In genomic region chr2:119872371-119873104, GRCm38 (mm10) we compare ENCODE assay signal across 8 mouse cellular contexts. TPM values are rescaled to one million over a fixed set of nuclear protein-coding genes. Genes with fewer than 3 reads are reported as not detected.
DNase-seq lines count a peak whose midpoint lies in the region; ATAC-seq and TF ChIP-seq lines count a peak whose summit lies in the region.

No protein-coding gene starts in this region.

- H3K4me1 ChIP-seq in E14TG2a.4 (replicated peaks; ENCODE audit: low read depth, low read length), result peaks cover 29% of the 10 kb centered on the region
- H3K4me1 ChIP-seq in forebrain, embryonic 14.5 days (ENCODE audit: control insufficient read depth, insufficient read depth, low read length), result peaks cover 4% of the 10 kb centered on the region; the same call in 1 of the 2 replicates
- peaks cover 13% of the 10 kb centered on the region for H3K4me1 ChIP-seq in liver, postnatal 0 days (ENCODE audit: insufficient read depth)
- no peaks in the 10 kb centered on the region for H3K4me1 ChIP-seq in neural tube, embryonic 14.5 days (ENCODE audit: control insufficient read depth, insufficient read depth, low read length)

- peaks cover 9% of the 10 kb centered on the region; the same call in 1 of the 2 replicates for H3K36me3 ChIP-seq in E14TG2a.4 (ENCODE audit: insufficient read depth, low read length)
- H3K36me3 ChIP-seq in forebrain, embryonic 14.5 days (ENCODE audit: control insufficient read depth, insufficient read depth, low read length), result no peaks in the 10 kb centered on the region
- no peaks in the 10 kb centered on the region for H3K36me3 ChIP-seq in liver, postnatal 0 days (replicated peaks; ENCODE audit: insufficient read depth, low read length)
- H3K36me3 ChIP-seq in neural tube, embryonic 14.5 days (ENCODE audit: control insufficient read depth, insufficient read depth, low read length), result no peaks in the 10 kb centered on the region

- no peak for TF ChIP-seq CTCF in E14TG2a.4 (conservative IDR thresholded peaks at IDR 0.05; ENCODE audit: low read length)
- TF ChIP-seq CTCF in liver, postnatal 0 days (IDR thresholded peaks at IDR 0.05; ENCODE audit: low read depth), result no peak

- peak overlapping the region; percentile 67 for H3K9ac ChIP-seq in forebrain, embryonic 14.5 days (ENCODE audit: low read length)
- H3K9ac ChIP-seq in liver, postnatal 0 days (replicated peaks), result peak overlapping the region; percentile 49
- peak overlapping the region; percentile 60 for H3K9ac ChIP-seq in neural tube, embryonic 14.5 days (replicated peaks; ENCODE audit: low read depth, low read length)

- no peaks in the 10 kb centered on the region for H3K9me3 ChIP-seq in E14TG2a.4 (ENCODE audit: low read length)
- H3K9me3 ChIP-seq in forebrain, embryonic 14.5 days (replicated peaks; ENCODE audit: control insufficient read depth, low read length), result no peaks in the 10 kb centered on the region
- no peaks in the 10 kb centered on the region for H3K9me3 ChIP-seq in liver, postnatal 0 days (ENCODE audit: low read length)
- H3K9me3 ChIP-seq in neural tube, embryonic 14.5 days (ENCODE audit: control insufficient read depth, low read length), result no peaks in the 10 kb centered on the region

- H3K27ac ChIP-seq in forebrain, embryonic 14.5 days (ENCODE audit: low read depth, low read length), result peak overlapping the region; percentile 77
- no peak overlapping the region for H3K27ac ChIP-seq in liver, postnatal 0 days (ENCODE audit: low read depth)
- H3K27ac ChIP-seq in neural tube, embryonic 14.5 days (ENCODE audit: low read depth, low read length), result peak overlapping the region; percentile 90

- intact Hi-C loops in heart, postnatal 10 days (cut with DNase I), result loop anchor here (1.0 to 5.0 kb wide), 3 partner anchors 24 to 74 kb away; no protein-coding TSS in a partner anchor

- ATAC-seq in forebrain, embryonic 14.5 days, result peak; percentile 91
- peak; percentile 77 for ATAC-seq in liver, postnatal 0 days
- ATAC-seq in neural tube, embryonic 14.5 days (ENCODE audit: low read depth), result peak; percentile 92

- TF ChIP-seq EP300 in liver, postnatal 0 days (IDR thresholded peaks at IDR 0.05; ENCODE audit: low read depth), result no peak

- H3K27me3 ChIP-seq in E14TG2a.4 (ENCODE audit: insufficient read depth, low read length), result peaks cover 4% of the 10 kb centered on the region; the same call in 1 of the 2 replicates
- no peaks in the 10 kb centered on the region for H3K27me3 ChIP-seq in forebrain, embryonic 14.5 days (replicated peaks; ENCODE audit: control insufficient read depth, insufficient read depth, low read length)
- no peaks in the 10 kb centered on the region for H3K27me3 ChIP-seq in liver, postnatal 0 days (ENCODE audit: insufficient read depth, low read length)
- no peaks in the 10 kb centered on the region for H3K27me3 ChIP-seq in neural tube, embryonic 14.5 days (ENCODE audit: control insufficient read depth, insufficient read depth, low read length)

- peak; percentile 81 for DNase-seq in cerebellum, adult 11 months
- peak; percentile 80 for DNase-seq in forebrain, embryonic 14.5 days (ENCODE audit: low spot score)
- peak; percentile 80 to 83 for DNase-seq in heart, postnatal 10 days
- DNase-seq in kidney, postnatal 4 days, result peak; percentile 74 to 83
- peak; percentile 60 for DNase-seq in liver, postnatal 0 days
- peak; percentile 53 for DNase-seq in telencephalon, adult 2 months (ENCODE audit: low read depth, low spot score)

- H3K4me3 ChIP-seq in E14TG2a.4 (replicated peaks; ENCODE audit: low read length), result peak overlapping the region; percentile 78
- peak overlapping the region; percentile 51 for H3K4me3 ChIP-seq in forebrain, embryonic 14.5 days (ENCODE audit: low read depth, low read length)
- H3K4me3 ChIP-seq in liver, postnatal 0 days (ENCODE audit: low read depth, low read length), result peak overlapping the region; percentile 53
- peak overlapping the region; percentile 56 for H3K4me3 ChIP-seq in neural tube, embryonic 14.5 days (ENCODE audit: low read depth, low read length)

- WGBS in forebrain, embryonic 14.5 days, result under 1% methylated on average over 70 of the region's 73 CpGs
- 1% methylated on average over 72 of the region's 73 CpGs for WGBS in liver, postnatal 0 days (ENCODE audit: insufficient replicate concordance)
- WGBS in neural tube, embryonic 14.5 days, result under 1% methylated on average over 63 of the region's 73 CpGs

- peak overlapping the region; percentile 88 for H3K4me2 ChIP-seq in forebrain, embryonic 14.5 days (ENCODE audit: low read length)
- H3K4me2 ChIP-seq in liver, postnatal 0 days (ENCODE audit: low read depth, low read length), result peak overlapping the region; percentile 83
- peak overlapping the region; percentile 89 for H3K4me2 ChIP-seq in neural tube, embryonic 14.5 days (ENCODE audit: low read depth, low read length)

RNA-seq across cellular contexts. Expression of gene Mga, which starts 24.5 kb away (rescaled TPM):
- 23.6 and 32.3 TPM in 2 replicates for polyA plus RNA-seq in forebrain, embryonic 14.5 days (2014; fragmentation: Nextera tagmentation; extraction: Ambion mirVana)
- 10 to 100 TPM; 53.2 to 54.4 TPM for total RNA-seq in heart, postnatal 10 days (2021)
- 4.3 and 4.6 TPM in 2 replicates for polyA plus RNA-seq in liver, postnatal 0 days (2015; fragmentation: Nextera tagmentation; extraction: Ambion mirVana)
- polyA plus RNA-seq in neural tube, embryonic 14.5 days (2014; fragmentation: Nextera tagmentation; extraction: Ambion mirVana), result 37.5 and 44.2 TPM in 2 replicates
